Mouse (Mus musculus) A20 (cell line): Measurements from ENCODE around the gene Cbx1.

ENCODE experiments used
- DNase-seq: peaks from one replicate; pipeline ENCODE4 v3.0.0-alpha.2; 2011; ENCODE audit warnings: low read depth, low spot score

Gene Cbx1

DNA sequence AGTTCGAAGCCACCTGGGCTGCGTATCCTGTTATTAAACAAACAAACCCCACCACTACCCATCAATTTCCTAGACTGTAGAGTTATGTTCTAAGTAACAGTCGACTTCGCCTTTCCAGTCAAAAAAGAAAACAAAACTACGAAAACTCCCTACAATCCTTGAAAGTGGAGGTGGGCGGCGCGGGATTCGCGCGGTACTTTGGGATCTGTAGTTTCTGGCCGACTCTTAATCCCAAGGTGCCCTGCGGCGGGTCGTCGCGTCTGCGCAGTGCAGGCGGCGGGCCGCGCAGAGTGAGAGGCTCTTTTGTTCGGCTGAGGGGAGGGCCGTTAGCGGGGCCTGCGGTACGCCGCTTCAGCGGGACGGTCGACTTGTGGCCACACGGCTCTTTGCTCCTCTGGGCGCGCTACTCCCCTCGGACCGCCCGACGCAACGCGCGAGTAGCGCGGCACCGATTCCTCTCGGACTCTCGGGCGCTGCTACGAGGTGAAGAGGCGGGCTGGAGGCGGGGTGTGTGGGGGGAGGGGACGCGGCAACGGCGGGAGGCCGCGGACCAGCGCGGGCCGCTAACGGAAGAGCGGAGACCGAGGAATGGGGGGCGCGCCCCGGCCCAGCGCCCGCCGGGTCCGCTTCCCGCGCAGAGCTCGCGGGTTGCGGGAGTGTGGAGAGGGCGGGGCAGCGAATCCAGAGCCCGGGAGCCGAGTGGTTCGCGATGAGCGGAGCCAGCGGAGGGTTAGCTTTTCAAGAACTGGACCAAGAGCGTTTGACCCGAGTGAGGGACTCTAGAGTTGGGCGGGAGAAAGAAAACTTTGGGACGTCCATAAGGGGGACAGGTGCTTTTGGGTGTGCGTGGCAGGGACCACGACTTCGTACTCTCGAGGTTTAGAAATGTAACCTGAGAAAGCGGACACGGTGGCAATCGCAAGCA, at the start of gene Cbx1:
Gene Cbx1, plus strand, starts transcription at position 257 of the 925 bp plus-strand sequence.
- DNase-seq = peak; percentile 95

DNA sequence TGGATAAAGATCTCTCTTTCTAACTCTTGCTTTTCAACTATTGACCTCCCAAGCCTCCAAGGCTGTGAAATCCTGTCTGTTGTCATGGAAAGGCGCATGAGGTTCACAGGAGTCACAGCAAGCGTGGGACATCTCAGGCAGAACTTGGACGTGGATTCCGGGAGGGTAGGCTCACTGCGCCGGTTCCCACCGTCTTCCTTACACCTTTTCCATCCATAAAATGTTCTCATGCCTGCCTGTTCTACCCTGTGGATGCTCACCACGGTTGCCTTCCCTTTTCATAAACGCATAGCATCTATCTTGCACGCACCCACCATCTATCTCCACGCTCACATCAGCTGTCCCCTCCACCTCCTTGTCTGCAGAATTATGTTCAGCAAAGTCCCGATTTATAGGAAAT, 48.1 kb upstream of the Cbx1 start:
- DNase-seq = no peak

DNA sequence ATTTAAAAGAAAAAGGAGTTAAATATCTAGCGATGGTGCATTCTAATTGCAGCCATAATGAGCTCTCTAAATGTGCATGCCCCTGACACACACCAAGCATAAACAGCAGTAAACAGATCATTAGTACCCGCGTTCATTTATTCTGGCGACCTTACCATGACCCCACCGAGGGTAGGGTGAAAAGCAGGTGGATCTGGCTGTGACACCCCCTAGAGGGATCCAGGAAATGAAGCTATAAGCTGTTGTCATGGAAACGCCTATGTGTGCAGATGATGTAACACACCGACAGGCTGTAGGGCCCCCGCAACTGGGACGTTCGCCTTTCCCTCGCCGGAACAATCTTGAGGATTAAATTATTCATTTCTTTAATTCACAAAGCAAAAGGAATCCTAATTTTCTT, 46.9 kb upstream of the Cbx1 start:
- DNase-seq = no peak

DNA sequence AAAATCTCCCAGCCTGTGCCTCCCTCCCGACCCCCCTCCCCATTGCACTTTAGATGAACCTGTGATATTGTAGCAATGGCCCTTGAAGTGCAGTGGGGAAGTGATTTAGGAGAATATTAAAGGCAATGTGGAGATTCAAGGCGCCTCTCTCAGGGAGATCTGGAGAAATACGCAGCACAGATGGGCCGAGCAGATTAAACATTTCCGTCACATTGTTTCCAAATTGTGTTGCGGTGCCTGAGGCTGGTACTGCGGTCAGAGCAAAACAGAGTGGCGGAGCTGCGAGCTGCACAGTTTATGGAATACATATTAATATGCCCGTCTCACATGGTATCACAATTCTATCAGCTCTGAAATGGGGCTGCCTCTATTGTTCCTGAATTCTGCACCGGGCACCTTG, 45.9 kb upstream of the Cbx1 start:
- DNase-seq = no peak

DNA sequence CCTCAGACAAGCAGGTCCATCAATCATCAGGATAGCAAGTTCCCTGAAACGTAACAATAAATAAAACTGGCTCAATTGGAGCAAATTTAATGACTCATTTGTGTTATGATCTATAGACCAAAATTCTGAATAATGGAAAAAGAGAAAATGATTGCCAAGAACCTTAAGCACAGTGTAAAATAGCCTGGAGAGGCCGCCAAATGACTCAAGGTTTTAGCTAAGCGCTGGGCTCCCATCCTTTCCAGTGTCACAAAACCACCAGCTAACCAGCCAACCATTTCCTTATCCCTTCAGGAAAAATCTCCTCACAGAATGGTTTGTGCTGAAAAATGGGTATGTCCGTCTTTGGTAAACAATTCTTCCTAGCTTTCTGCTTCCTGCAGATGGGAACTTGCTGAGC, 45.0 kb upstream of the Cbx1 start:
- no peak for DNase-seq

DNA sequence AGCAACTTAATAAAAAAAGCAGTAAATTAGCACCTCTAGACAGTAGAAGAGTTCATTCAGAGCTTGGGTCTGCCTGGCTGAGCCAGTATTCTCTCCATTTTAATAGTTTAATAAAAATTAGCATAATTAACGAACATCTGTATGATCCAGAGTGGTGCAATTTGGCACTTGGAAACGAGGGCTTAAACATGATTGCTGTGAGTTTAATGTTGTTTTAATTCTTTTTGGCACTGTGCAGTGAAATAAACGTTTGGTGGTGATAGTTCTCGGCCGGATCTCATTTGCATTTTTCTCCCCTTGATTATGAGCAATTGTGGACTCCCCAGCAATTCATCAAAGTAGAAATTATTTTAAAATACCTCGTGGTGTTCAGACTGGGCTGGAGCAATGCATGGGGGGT, 42.3 kb upstream of the Cbx1 start:
- DNase-seq = no peak

DNA sequence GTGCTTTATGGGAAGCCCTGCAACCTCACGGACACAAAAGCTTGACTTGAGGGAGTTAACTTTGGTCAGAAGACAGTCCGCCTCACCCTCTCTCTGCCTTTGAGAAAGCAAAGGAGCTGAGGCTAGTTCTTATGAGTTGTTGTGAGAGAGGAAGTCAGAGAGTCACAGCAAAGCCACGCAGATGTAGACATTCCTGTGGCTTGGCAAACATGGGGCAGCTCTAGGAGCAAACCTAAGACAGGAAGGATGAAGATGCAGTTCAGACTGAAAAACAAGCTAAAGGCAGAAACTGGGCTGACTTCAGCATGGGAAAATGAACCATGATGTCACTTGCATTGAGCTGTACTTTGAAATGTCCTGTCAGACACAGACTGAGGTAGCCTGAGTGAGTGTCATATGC, 41.4 kb upstream of the Cbx1 start:
- no peak for DNase-seq

DNA sequence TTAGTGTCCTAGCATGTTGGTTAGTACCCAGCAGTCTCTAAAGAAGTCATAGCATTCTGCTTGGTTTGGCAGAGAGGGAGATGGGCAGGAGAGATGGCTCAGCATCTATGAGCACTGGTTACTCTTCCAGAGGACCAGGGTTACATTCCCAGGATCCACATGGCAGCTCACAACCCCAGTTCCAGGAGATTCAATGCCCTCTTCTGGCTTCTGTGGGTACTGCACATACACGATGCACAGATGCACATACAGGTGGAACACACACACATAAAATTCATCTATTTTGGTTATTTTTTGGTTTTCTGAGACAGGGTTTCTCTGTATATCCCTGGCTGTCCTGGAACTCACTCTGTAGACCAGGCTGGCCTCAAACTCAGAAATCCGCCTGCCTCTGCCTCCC, 33.6 kb upstream of the Cbx1 start:
- DNase-seq = peak; percentile 17

DNA sequence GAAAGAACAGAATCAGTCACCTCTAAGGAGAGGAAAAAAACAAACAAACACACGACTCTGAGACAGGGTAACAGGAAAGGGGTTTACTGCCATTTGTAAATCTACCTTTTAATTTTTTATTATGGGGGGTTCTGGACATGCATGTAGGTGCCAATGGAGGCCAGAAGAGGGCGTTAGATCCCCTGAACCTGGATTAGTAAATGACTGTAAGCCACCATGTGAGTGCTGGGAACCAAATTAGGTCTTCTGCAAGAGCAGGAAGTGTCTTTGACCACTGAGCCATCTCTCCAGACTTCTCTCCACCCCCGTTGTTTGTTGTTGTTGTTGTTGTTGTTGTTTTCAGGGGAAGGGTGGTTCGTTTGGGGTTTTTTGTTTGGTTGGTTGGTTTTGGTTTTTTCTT, 31.5 kb upstream of the Cbx1 start:
- no peak for DNase-seq

DNA sequence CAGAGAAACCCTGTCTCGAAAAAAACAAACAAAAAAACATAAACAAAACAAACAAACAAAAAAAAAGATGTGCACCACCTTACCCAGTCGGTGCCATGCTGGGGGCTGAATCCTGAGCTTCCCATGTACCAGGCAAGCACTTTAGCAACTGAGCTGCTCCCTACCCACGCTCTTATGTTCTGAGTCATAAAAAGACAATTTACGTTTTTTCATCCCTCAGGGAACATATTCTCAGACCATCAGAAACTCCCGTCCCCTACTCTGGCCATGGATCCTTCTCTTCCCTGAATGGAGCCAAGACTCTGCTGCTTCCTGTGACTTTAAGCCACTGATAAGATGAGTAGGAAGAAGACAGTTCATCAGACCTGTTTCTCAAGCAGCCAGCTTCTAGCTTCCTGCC, 30.5 kb upstream of the Cbx1 start:
- no peak for DNase-seq

DNA sequence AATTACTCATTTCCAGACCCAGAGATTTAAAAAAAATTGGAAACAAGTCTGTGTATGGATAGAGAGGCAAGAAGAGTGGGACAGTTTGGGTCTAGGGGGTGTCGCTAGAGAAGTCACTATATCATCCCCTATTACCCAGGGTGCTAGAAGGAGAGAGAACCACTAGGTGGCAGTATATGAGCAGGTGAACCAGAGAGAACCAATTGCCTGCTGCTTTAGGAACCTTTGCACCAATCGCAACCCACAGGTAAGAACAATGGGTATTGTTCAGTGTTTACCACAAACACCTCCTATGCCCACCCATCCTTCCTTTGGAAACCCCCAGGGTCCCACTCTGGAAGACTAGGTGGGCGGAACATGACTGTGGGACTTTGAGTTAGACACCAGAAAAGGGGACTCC, 28.9 kb upstream of the Cbx1 start:
- peak; percentile 80 for DNase-seq

DNA sequence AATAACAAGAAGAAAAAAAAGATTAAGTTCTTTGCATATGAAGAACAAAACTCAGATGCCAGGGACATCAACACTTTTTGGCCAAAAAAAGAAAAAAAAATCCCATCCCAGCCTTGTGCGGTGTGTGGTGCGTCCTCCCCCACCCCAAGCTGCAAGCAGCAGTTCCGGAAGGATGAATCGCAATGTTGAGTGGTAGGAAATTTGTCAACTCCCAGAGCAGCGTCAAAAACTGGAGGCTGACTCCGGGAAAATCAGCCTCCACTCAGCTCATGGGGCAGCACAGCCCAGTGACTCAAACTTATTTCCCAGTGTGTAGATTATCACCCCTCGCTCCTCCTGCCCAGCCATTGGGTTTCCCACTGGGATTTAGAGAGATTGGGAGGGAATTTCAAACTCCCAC, 26.9 kb upstream of the Cbx1 start:
- no peak for DNase-seq

DNA sequence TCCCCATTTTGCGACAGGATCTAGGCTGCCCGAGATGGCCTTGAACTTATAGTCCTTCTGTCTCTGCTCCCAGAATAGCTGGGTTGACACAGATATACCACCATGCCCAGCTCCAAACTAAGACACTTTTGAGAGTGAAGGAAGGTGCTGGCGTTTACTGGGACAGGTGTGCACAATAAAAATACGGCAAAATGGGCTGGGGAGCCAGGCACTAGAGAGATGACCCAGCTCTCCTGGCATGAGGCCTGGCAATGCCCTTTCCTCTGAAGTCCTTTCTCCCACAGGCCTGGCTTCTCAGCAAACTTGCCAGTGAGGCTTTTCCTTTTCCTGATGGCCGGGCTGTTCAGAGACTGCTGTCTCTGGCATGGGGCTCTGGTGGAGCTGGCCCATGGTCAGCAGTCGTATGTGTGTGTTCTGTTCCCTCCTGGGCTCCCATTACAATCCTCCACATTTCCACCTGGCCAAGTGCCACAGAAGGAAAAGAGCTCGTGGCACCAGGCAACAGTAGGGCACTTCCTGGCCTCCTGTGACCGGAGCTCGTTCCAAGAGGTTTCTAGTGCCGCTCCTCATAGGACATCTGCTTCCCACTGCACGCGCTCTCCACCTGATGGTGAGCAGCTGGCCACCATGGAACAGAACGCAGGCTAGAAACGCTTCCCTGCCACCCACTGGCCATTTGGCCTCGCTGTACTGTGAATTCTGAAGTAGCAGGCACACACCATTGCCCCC, 26.0 kb upstream of the Cbx1 start:
- DNase-seq = no peak

DNA sequence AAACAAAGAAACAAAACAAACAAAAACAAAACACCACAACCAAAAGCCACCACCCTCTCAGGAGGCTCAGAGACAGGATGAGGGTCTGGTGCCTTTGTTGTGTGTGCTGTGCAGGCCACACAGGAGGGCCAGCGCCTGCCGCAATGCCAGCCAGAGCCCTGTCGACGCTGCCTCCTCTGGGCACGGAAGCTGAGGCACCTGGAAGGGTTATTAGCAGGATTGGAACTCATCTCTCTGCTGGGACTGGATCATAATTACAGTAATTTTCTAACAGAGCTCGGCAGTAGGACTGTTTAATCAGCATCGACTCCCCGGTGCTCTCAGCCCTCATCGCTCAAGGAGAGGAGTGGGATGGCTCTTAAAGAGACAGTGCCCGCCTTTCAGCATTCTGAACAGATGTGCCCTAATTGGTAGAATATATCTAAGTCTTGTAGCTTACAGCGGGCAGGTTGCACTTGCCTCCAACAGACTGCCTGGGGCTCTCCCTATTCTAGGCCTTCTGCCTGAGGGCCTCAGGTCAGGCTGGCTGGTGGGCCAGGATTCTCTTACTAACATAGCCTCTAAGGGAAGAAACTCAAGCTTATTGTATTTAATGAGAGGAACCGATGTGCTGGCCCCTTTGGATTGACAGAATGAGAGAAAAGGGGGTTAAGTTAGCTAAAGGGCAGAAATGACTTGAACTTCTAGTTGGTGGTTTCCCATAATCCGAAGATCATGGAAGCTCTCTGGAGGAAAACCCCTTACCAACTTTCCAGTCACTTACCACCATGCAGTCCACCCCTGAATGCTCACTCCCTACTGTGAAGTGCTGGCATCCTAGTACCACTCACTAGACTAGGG, 24.2 kb upstream of the Cbx1 start:
- no peak for DNase-seq

DNA sequence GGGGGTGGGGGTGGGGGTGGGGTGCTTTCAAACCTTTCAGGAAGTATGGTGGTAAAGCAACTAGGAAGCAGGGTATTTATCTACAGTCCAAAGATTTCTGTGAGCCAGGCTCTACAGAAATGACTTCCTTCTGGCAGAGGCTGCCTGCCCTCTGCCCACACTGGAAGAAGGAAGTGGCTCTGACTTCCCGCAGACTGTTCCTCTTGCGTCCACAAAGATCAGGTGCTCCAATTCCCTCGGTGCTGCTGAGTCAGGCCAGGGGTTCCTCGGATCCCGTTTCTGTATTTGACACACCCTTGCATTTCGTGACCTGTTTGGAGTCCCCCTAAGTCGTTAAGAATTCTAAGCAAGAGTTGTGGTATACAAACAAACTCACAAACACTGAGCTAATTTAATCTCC, 23.3 kb upstream of the Cbx1 start:
- DNase-seq = no peak

DNA sequence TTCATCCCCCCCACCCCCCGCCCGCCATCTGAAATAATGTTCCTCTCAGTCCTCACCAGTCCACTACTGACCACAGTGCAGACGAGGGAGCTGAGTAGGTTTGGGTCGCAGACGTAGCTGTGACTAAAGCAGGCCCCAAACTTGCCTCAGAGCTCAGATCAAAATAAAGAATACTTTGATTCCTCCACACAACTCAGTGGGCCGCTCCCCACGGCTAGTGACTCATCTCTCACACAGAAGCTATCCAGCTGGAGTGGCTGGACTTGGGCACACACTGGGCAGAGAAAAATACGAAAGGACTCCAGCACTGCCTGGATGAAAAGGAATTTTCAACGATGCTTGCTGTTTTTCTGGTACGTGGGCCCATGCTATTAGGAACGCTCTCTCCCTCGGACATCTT, 22.4 kb upstream of the Cbx1 start:
- no peak for DNase-seq

DNA sequence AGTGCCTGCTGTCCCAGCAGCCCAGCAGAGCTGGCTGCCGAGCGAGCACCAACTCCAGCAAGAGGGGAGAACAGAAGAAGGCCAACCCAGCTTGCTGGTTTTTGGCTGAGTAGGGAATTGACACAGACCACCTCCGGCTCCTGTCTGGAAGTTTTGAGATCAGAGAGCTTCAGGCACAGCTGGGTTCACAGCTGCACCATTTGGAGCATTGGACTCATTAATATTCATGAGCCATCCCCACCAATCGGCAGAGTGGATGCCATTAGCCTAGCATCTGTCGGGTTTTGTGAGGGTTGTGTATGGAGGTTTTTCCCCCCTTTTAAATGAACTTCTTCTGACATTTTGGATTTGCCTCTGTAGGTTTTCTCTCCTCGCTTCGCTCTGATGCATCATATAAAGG, 21.8 kb upstream of the Cbx1 start:
- DNase-seq = no peak

DNA sequence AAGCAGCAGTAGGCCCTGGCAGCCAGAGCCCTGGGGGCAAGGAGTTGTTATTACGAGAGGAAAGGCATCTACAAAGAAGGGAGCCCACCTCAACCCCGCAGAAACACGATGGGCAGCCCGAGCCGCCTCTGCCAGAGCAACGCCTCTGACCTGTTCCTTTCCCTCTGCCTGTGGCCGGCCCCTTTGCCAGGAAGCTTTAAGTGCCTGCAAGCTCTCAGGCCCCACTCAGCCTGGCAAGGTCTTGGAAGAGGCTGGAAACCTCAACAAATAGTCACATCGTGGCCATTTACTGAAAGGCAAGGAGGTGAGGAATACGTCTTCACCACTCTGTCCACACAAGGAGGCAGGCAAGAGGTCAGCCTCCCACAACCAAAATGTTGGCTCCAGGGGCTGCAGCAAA, 20.7 kb upstream of the Cbx1 start:
- no peak for DNase-seq

DNA sequence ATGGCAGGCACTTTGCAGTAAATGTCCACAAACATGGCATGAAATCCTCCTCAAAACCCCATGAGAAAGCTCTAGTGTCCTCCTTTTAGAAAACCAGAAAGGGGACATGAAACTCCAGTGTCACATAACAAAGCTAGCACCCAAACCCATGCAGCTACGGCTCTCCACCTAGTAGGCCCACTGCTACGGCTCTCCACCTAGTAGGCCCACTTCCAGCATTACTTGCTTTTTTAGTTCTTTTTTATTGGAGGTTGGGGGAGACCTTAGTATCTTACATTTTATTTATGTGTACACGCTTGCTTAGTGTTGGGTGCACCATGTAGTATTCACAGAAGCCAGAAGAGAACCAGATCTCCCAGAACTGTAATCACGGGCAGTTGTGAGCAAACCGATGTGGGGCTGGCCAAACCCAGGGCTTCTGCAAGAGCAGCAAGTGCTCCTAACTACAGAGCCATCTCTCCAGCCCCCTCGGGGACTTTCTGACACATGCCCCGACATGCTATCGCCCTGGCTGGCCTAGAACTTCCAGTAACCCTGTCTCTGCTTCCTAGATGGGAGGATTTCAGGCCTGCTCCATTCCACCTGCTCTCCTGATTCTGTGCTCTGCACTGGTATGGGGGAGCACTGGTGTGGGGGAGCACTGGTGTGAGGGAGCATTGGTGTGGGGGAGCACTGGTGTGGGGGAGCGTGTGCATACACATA, 17.5 kb upstream of the Cbx1 start:
- no peak for DNase-seq

DNA sequence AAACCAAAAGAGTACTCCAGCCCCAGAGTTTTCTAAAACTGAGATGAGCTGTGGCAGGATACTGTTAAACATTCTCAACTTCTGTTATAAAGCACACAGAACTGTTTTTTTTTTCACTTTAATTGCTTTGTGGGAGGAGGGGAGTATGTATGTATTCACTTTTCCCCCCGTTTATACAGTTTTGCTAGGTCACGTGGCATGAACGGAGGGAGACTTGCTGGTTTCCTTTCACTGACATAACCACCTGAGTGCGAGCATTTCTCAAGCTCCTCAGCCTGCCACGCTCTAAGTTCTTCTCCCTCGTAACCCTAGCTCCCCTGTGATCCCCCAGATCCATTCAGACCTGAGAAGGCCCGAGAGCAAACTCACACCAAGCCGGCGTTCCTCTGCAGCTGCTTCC, 16.5 kb upstream of the Cbx1 start:
- DNase-seq = no peak

DNA sequence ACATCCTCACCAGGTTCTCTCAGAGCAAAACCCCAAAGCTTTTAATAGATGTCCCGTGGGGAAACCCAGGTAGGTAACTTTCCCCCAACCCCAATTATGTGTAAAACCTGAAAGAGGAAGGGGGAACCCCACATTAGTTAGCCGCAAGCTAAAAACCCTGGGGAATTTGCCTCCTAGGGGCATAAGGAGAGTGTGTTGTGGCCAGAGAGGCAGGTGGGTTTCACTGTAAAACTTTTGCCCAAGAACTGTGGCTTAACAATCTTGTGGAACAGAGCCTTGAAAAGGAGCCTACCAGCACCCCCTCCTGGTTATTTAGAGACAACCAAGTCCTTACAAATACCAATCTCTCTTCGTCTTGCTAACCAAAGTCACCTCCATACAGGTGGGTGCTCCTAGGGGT, 14.4 kb upstream of the Cbx1 start:
- DNase-seq = peak; percentile 84

DNA sequence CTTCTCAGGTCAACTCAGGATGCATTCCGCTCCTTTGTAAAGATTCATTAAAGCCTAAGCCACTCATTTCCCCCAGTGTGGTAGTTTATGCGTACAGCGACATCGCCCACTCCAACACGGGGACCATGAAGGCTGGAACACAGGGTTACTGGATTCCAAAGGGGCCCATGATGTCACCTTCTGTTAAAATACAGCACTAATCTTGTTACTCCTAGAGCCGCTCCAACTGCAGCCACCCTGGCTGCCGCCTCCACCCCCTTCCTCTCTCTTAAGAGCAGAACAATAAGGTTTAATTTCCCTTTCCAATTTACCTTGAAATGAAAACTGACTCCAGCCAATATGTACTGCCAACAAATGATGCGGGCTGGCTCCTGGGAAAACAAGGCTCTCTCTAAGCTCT, 13.9 kb upstream of the Cbx1 start:
- DNase-seq = no peak
